Mouse (Mus musculus) cortical plate, adult 2 months (tissue): ENCODE measurements around the gene Slc28a2.
"Not testable (repeated sequence)": the region's sequence is repeated elsewhere in the genome, so short reads cannot be mapped to it uniquely, and the experiment has no call there.

Experiments used
- CTCF ChIP-seq: fragments of 200-500 bp; IDR thresholded peaks from 2 replicates; pipeline ENCODE4 v1.5.1; 2011; ENCODE audit warnings: mild to moderate bottlenecking, control low read depth, low read length; ENCODE audit not compliant: insufficient read depth; ENCODE audit errors: extremely low read depth
- POLR2A ChIP-seq: fragments of 200-500 bp; IDR thresholded peaks from 2 replicates; pipeline ENCODE4 v1.6.1; 2011; ENCODE audit warnings: mild to moderate bottlenecking, low read length, control low read depth; ENCODE audit not compliant: insufficient read depth; ENCODE audit errors: extremely low read depth

DNA sequence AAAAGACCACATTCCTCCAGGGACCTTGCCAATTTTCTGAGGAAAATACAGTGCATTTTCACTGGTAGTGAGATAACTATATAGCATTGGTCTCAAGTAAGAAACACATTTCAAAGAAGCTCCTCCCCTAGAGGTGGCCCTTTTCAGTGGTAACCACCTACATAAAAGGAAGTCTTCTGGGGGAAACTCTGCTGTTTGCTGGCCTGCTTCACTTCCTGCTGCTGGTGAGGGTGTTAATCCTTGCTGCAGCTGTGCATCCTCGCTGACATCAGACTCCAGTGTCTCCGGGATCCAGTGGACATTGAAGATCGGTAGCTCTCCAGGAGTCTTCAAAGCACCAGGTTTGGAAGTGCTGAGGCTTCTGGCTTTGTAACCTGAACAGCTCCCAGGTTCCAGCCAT, at the start of gene Slc28a2:
- not testable (repeated sequence) for TF ChIP-seq POLR2A, CTCF
